Comparison of ENCODE assay signal across 16 mouse cellular contexts in the genomic region with DNA sequence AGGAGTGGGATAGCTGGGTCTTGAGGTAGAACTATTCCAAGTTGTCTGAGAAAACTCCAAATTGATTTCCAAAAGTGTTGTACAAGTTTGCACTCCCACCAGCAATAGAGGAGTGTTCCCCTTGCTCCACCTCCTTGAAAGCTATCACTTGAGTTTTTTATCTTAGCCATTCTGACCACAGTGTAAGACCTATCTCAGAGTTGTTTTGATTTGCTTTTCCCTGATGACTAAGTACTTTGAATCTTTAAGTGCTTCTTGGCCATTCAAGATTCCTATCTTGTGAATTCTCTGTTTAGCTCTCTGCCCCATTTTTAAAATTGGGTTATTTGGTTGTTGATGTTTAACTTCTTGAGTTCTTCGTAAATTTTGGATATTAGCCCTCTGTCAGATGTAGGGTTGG.
"Had no signal": no experiment of that assay in that cellular context is flagged by ENCODE, and none has a peak within 500 bp of the region (broad histone marks: within the 10 kb centered on the region; RNA-seq: fewer than 3 reads in every experiment).

No protein-coding gene starts in this region.

- H3K9ac ChIP-seq: neural tube, embryonic 13.5 days; neural tube, embryonic 15.5 days; stomach, embryonic 15.5 days had no signal

- H3K9me3 ChIP-seq: stomach, embryonic 15.5 days had no signal

- H3K36me3 ChIP-seq: neural tube, embryonic 13.5 days; neural tube, embryonic 15.5 days; stomach, embryonic 15.5 days had no signal

- H3K27ac ChIP-seq: neural tube, embryonic 13.5 days; neural tube, embryonic 15.5 days; stomach, embryonic 15.5 days; stomach, postnatal 0 days had no signal

- H3K4me1 ChIP-seq: neural tube, embryonic 13.5 days; neural tube, embryonic 15.5 days; stomach, embryonic 15.5 days had no signal

- DNase-seq: retina, postnatal 1 day; right cerebral cortex, adult 18-20 months; right cerebral cortex, postnatal 14 days; right cerebral cortex, postnatal 25 days; right cerebral cortex, postnatal 4 days; spleen, adult 18-20 months; thymus, adult 18-20 months; thymus, adult 2 months; thymus, postnatal 14 days; thymus, postnatal 25 days; thymus, postnatal 36 days; thymus, postnatal 4 days had no signal

- H3K27me3 ChIP-seq: neural tube, embryonic 13.5 days; neural tube, embryonic 15.5 days; stomach, embryonic 15.5 days had no signal

- H3K4me2 ChIP-seq: neural tube, embryonic 13.5 days; neural tube, embryonic 15.5 days; stomach, embryonic 15.5 days had no signal

- H3K4me3 ChIP-seq: neural tube, embryonic 13.5 days; neural tube, embryonic 15.5 days; stomach, embryonic 15.5 days had no signal
